Mouse (Mus musculus): ENCODE results near the gene Timmdc1. TPM values are rescaled to one million over a fixed set of nuclear protein-coding genes. Genes with fewer than 3 reads are reported as not detected.

The Timmdc1 gene
- polyA plus RNA-seq, 1 experiment from 2014 or later, result 22.8 TPM

DNA sequence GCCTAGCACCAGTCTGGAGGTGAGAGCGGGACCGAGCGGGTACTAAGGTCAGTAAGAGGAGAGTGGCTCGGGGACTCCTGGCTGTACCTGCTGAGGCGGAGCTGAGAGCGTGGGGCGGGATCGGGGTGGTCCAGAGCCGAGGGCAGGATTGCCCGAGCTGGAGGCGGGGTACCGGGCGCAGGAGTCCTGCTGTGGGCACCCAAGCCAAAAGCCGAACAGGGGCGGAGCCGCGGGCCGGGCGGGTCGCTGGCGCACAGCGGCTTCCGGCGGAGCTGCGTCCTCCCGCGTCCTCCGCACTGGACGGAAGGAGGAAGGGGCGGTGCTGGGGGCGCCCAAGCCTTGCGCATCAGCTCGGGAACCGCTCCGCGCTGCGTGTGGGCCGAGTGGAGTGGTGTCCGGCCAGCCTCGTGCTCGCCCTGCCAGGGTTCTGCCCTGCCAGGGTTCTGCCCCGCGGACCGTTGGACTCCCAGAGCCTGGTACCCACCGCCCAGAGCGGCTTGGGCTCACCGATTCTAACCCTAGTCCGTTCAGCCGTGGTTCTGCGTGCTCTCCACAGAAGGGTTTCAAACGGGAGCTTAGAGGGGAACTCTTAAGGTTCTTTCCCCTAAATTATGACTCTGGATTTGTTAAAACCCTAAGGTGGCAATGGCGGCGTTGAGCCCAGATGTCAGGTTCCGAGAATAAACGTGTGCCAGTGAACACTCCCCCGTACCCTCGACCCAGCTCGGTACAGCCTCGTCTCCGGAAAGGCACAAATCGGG, 69.8 kb downstream of the Timmdc1 start, which contains the start of gene Adprh:
Adprh (minus strand) TSS at position 262 of the 761 bp plus-strand sequence.
- Histone ChIP-seq H3K4me2 (ENCODE audit: low read length) (peak within 1 kb of the TSS; percentile 91), H3K27me3 (replicated peaks; ENCODE audit: control insufficient read depth, insufficient read depth, low read length) (no peaks in the 10 kb centered on the region), H3K27ac (ENCODE audit: low read depth) (peak within 1 kb of the TSS; percentile 86), H3K4me3 (ENCODE audit: low read depth, low read length) (peak within 1 kb of the TSS; percentile 71), H3K4me1 (replicated peaks; ENCODE audit: control insufficient read depth, insufficient read depth, low read length) (peaks cover 9% of the 10 kb centered on the region; the same call in 1 of the 2 replicates), H3K36me3 (ENCODE audit: control insufficient read depth, insufficient read depth, low read length) (peaks cover 25% of the 10 kb centered on the region), H3K9ac (ENCODE audit: low read length) (peak within 1 kb of the TSS; percentile 92), H3K9me3 (ENCODE audit: control insufficient read depth, low read length) (no peaks in the 10 kb centered on the region)
- under 1% methylated on average over 56 of the region's 61 CpGs for whole genome bisulfite sequencing
- ATAC-seq (replicated peaks; ENCODE audit: low FRiP score, low TSS enrichment, low read depth) (peak; percentile 97), DNase-seq (ENCODE audit: low spot score) (peak; percentile 88)

DNA sequence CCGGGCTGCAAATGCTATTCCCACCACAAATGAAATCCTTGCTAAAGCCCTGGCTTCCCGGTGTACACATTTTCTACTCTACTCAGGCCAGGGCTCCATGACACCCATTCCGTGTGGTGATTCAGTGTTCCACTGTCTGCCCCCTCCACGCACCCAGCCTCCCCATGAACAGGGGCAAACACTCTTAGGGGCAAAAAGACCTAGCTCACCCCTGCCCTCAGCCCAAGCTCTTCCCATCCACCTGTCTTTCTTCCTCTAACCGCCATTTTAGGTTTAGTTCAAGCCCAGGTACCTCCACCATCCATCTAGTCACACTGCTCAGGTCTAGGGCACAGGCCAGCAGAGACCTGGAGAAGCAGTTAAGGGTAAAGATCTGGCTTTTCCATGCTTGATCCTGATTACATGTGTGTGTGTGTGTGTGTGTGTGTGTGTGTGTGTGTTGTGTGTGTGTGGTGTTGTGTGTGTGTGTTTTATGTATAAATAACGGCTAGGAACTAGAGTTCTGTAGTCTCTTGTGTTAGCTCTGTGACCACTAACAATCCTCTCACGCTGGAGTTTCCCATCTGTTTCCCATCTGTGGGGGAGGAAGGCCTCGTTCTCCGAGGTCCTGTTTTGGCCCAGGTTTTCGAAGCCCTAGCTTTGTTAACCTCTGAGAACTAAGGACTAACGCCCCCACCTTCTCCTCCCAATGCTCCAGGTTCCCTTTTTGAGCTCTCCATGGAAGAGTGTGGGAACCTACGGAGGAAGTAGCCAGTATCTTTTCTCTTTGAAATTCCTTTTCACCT, 70.8 kb downstream of the Timmdc1 start:
- no peaks in the 10 kb centered on the region for H3K27me3 ChIP-seq (replicated peaks; ENCODE audit: control insufficient read depth, insufficient read depth, low read length)
- peaks cover 35% of the 10 kb centered on the region for H3K36me3 ChIP-seq (ENCODE audit: control insufficient read depth, insufficient read depth, low read length)
- H3K9ac ChIP-seq (ENCODE audit: low read length), result peak overlapping the region; percentile 92
- peak overlapping the region; percentile 91 for H3K4me2 ChIP-seq (ENCODE audit: low read length)
- ATAC-seq (replicated peaks; ENCODE audit: low FRiP score, low TSS enrichment, low read depth) (no peak), DNase-seq (ENCODE audit: low spot score) (no peak)
- peak overlapping the region; percentile 86; the same call in 1 of the 2 replicates for H3K27ac ChIP-seq (ENCODE audit: low read depth)
- WGBS, result 43% methylated on average over 12 of the region's 12 CpGs
- H3K9me3 ChIP-seq (ENCODE audit: control insufficient read depth, low read length), result no peaks in the 10 kb centered on the region
- H3K4me3 ChIP-seq (ENCODE audit: low read depth, low read length), result peak overlapping the region; percentile 71
- peaks cover 9% of the 10 kb centered on the region; the same call in 1 of the 2 replicates for H3K4me1 ChIP-seq (replicated peaks; ENCODE audit: control insufficient read depth, insufficient read depth, low read length)

DNA sequence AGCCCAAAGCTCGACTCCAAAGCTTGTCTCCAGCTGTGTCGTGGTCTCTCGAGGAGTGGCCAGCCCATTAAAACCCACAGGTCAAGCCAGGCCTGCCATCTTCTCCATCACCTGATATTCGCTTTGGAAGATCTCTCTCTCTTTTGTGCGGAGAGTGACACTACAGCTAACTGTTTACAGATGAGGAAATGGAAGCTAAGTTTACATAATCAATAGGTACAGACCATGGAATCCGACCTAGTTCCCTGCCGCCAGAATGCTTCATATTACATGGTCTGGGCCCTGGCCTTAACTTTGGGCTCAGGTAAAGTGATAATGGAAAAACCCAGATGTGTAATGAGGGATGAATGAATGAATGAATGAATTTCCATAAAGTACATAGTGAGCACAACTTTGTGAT, 71.8 kb downstream of the Timmdc1 start:
- H3K27me3 ChIP-seq (replicated peaks; ENCODE audit: control insufficient read depth, insufficient read depth, low read length), result no peaks in the 10 kb centered on the region
- 85% methylated on average over 7 of the region's 7 CpGs for WGBS
- peaks cover 44% of the 10 kb centered on the region for H3K36me3 ChIP-seq (ENCODE audit: control insufficient read depth, insufficient read depth, low read length)
- H3K4me1 ChIP-seq (replicated peaks; ENCODE audit: control insufficient read depth, insufficient read depth, low read length), result peaks cover 9% of the 10 kb centered on the region; the same call in 1 of the 2 replicates
- H3K9me3 ChIP-seq (ENCODE audit: control insufficient read depth, low read length), result no peaks in the 10 kb centered on the region
- no peak overlapping the region for H3K27ac ChIP-seq (ENCODE audit: low read depth)
- H3K4me3 ChIP-seq (ENCODE audit: low read depth, low read length), result no peak overlapping the region
- ATAC-seq (replicated peaks; ENCODE audit: low FRiP score, low TSS enrichment, low read depth) (no peak), DNase-seq (ENCODE audit: low spot score) (no peak)
- no peak overlapping the region for H3K9ac ChIP-seq (ENCODE audit: low read length)
- no peak overlapping the region for H3K4me2 ChIP-seq (ENCODE audit: low read length)

DNA sequence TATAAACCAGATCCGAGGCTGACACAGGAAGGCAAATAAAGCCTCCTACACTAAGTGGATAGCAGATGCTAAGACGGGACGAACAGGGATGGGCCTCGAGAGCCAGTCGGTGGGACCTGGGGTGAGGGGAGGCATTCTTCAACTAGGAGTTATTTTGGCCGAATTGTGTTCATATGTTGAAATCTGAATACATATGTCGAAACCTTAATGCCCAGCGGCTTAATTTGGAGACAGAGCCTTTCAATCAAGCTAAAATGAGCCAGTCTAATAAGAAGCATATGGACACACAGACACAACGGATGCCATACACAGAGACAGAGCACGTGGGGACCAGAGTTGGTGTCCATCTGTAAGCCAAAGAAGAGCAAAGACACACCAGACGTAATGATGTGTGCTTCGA, 74.0 kb downstream of the Timmdc1 start:
- H3K27me3 ChIP-seq (replicated peaks; ENCODE audit: control insufficient read depth, insufficient read depth, low read length), result no peaks in the 10 kb centered on the region
- no peak overlapping the region for H3K27ac ChIP-seq (ENCODE audit: low read depth)
- H3K9me3 ChIP-seq (ENCODE audit: control insufficient read depth, low read length), result no peaks in the 10 kb centered on the region
- no peak overlapping the region for H3K9ac ChIP-seq (ENCODE audit: low read length)
- DNase-seq (ENCODE audit: low spot score), result no peak
- ATAC-seq (replicated peaks; ENCODE audit: low FRiP score, low TSS enrichment, low read depth), result no peak
- peaks cover 65% of the 10 kb centered on the region for H3K36me3 ChIP-seq (ENCODE audit: control insufficient read depth, insufficient read depth, low read length)
- no peak overlapping the region for H3K4me3 ChIP-seq (ENCODE audit: low read depth, low read length)
- peaks cover 9% of the 10 kb centered on the region; the same call in 1 of the 2 replicates for H3K4me1 ChIP-seq (replicated peaks; ENCODE audit: control insufficient read depth, insufficient read depth, low read length)
- H3K4me2 ChIP-seq (ENCODE audit: low read length), result no peak overlapping the region
- 94% methylated on average over 12 of the region's 12 CpGs for WGBS

Other genes with a start within 250 kb of the Timmdc1 start
- 4.7 and 6.7 TPM in 2 replicates for gene Nr1i2, start 227.8 kb downstream of the Timmdc1 start, polyA plus RNA-seq (2014; fragmentation: Nextera tagmentation; extraction: Ambion mirVana)
- 0.08 TPM in 1 of 2 replicates, not detected in the other for gene Maats1, start 180.5 kb downstream of the Timmdc1 start, polyA plus RNA-seq (2014; fragmentation: Nextera tagmentation; extraction: Ambion mirVana)
- gene Cox17, start 175.7 kb downstream of the Timmdc1 start, polyA plus RNA-seq (2014; fragmentation: Nextera tagmentation; extraction: Ambion mirVana), result 176 and 187 TPM in 2 replicates
- 0.68 TPM in 1 of 2 replicates, not detected in the other for gene Gm21987, start 175.6 kb downstream of the Timmdc1 start, polyA plus RNA-seq (2014; fragmentation: Nextera tagmentation; extraction: Ambion mirVana)
- 16.8 and 19.6 TPM in 2 replicates for gene Popdc2, start 160.5 kb downstream of the Timmdc1 start, polyA plus RNA-seq (2014; fragmentation: Nextera tagmentation; extraction: Ambion mirVana)
- 0.09 and 0.81 TPM in 2 replicates for gene Pla1a, start 89.5 kb downstream of the Timmdc1 start, polyA plus RNA-seq (2014; fragmentation: Nextera tagmentation; extraction: Ambion mirVana)
- gene Adprh, start 70.0 kb downstream of the Timmdc1 start, polyA plus RNA-seq (2014; fragmentation: Nextera tagmentation; extraction: Ambion mirVana), result 86.6 and 90.8 TPM in 2 replicates
- gene Cd80, start 67.1 kb downstream of the Timmdc1 start, polyA plus RNA-seq (2014; fragmentation: Nextera tagmentation; extraction: Ambion mirVana), result 0.27 and 0.31 TPM in 2 replicates
- 43.7 and 52.3 TPM in 2 replicates for gene Poglut1, start 27.6 kb upstream of the Timmdc1 start, polyA plus RNA-seq (2014; fragmentation: Nextera tagmentation; extraction: Ambion mirVana)
- 97.9 and 117 TPM in 2 replicates for gene Tmem39a, start 36.0 kb upstream of the Timmdc1 start, polyA plus RNA-seq (2014; fragmentation: Nextera tagmentation; extraction: Ambion mirVana)
- 10.9 and 11.7 TPM in 2 replicates for gene Arhgap31, start 190.6 kb upstream of the Timmdc1 start, polyA plus RNA-seq (2014; fragmentation: Nextera tagmentation; extraction: Ambion mirVana)
- 30.6 and 34.4 TPM in 2 replicates for gene B4galt4, start 219.6 kb upstream of the Timmdc1 start, polyA plus RNA-seq (2014; fragmentation: Nextera tagmentation; extraction: Ambion mirVana)

Measured in intestine, embryonic 14.5 days (tissue).